Mouse (Mus musculus) heart, embryonic 14.5 days (tissue): ENCODE results near the gene Otof. TPM values are rescaled to one million over a fixed set of nuclear protein-coding genes. Genes with fewer than 3 reads are reported as not detected.

Experiments
- ATAC-seq: fragments of 200-750 bp; cut with Nextera tagmentation; 2 replicates; pipeline ENCODE4 v1.8.0; 2017; ENCODE audit warnings: low read depth, moderate TSS enrichment; ENCODE audit not compliant: insufficient number of reproducible peaks, insufficient read depth, low FRiP score
- H3K27ac ChIP-seq, 2 experiments: fragments of 200-500 bp in 1 of 2; fragments of 300-500 bp in 1 of 2; sonication (generic) in 1 of 2; replicated peaks in 1 of 2; 2 replicates each; pipeline ENCODE4 v1.5.1; 2012 to 2014; ENCODE audit warnings: low read depth in 2 of 2, low read length in 2 of 2, control low read depth in 1 of 2, mild to moderate bottlenecking in 1 of 2, mixed read lengths in 1 of 2; ENCODE audit not compliant: control insufficient read depth in 1 of 2, insufficient read depth in 1 of 2
- H3K27me3 ChIP-seq: fragments of 300-500 bp; sonication (generic); 2 replicates; pipeline ENCODE4 v1.6.1; 2014; ENCODE audit warnings: mild to moderate bottlenecking, low read length, control low read depth; ENCODE audit not compliant: control insufficient read depth, insufficient read depth
- H3K36me3 ChIP-seq: fragments of 300-500 bp; sonication (generic); 2 replicates; pipeline ENCODE4 v1.6.1; 2014; ENCODE audit warnings: mild to moderate bottlenecking, control low read depth, low read length, mixed read lengths; ENCODE audit not compliant: control insufficient read depth, insufficient read depth
- H3K4me1 ChIP-seq, 2 experiments: fragments of 200-500 bp in 1 of 2; fragments of 300-500 bp in 1 of 2; sonication (generic) in 1 of 2; 2 replicates each; pipeline ENCODE4 v1.6.1; 2012 to 2014; ENCODE audit warnings: low read length in 2 of 2, control low read depth in 1 of 2, mixed read lengths in 1 of 2; ENCODE audit not compliant: control insufficient read depth in 2 of 2, insufficient read depth in 2 of 2
- H3K4me2 ChIP-seq: fragments of 300-500 bp; sonication (generic); 2 replicates; pipeline ENCODE4 v1.6.1; 2014; ENCODE audit warnings: mild to moderate bottlenecking, low read length
- H3K4me3 ChIP-seq, 2 experiments: fragments of 200-500 bp in 1 of 2; fragments of 300-500 bp in 1 of 2; sonication (generic) in 1 of 2; 2 replicates each; pipeline ENCODE4 v1.5.1; 2012 to 2014; ENCODE audit warnings: low read length in 2 of 2, mild to moderate bottlenecking in 2 of 2, control low read depth in 1 of 2, low read depth in 1 of 2, moderate library complexity in 1 of 2; ENCODE audit not compliant: control insufficient read depth in 1 of 2, insufficient read depth in 1 of 2
- H3K9ac ChIP-seq: fragments of 300-500 bp; sonication (generic); 2 replicates; pipeline ENCODE4 v1.6.1; 2014; ENCODE audit warnings: mild to moderate bottlenecking, low read length
- H3K9me3 ChIP-seq: fragments of 300-500 bp; sonication (generic); 2 replicates; pipeline ENCODE4 v1.6.1; 2016; ENCODE audit warnings: low read length, control low read depth; ENCODE audit not compliant: control insufficient read depth
- WGBS: fragments of 180-500 bp; shearing (Covaris S2); extraction: QIAGEN DNeasy Blood & Tissue Kit; methylation state at CpG from one replicate; pipeline ENCODE4 v1.1.7; 2014; 5-methylcytosine and 5-hydroxymethylcytosine counted together
- polyA plus RNA-seq: library from polyadenylated mRNA; unstranded; fragments of >200 nt; fragmentation: Nextera tagmentation; extraction: Ambion mirVana; gene quantifications from 2 replicates; pipeline ENCODE4 v1.2.1, GENCODE M21; 2014

The Otof gene
- polyA plus RNA-seq, 1 experiment from 2014 or later, result 0.19 TPM

DNA sequence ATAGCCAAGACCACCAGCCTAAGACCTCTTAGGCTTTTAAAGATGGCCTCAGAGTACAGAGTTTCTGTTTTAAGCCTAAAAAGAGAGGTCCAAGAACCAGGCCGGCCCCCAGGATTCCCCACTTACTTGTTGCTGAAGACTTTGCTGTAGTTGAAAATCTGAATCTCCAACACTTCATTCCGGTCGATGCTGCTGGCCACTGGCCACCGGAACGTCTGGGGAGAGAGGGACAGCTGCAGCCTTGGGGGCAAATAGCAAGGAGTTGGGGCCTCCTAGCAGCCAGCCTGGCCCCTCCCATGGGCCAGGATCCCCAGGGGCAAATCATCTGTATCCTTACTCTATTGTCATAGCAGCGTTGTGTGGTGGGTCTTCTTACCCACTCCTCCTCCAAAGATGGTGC, 34.3 kb downstream of the Otof start:
- H3K9me3 ChIP-seq, result no peaks in the 10 kb centered on the region
- no peak overlapping the region for H3K4me3 ChIP-seq
- H3K4me2 ChIP-seq, result no peak overlapping the region
- WGBS, result 80% methylated on average over 6 of the region's 6 CpGs
- H3K36me3 ChIP-seq, result no peaks in the 10 kb centered on the region
- ATAC-seq, result no peak
- no peak overlapping the region for H3K9ac ChIP-seq
- H3K27ac ChIP-seq, result no peak overlapping the region
- H3K27me3 ChIP-seq, result no peaks in the 10 kb centered on the region
- peaks cover 0 to 2% of the 10 kb centered on the region in 2 experiments; a peak in 1 of 4 replicates for H3K4me1 ChIP-seq

DNA sequence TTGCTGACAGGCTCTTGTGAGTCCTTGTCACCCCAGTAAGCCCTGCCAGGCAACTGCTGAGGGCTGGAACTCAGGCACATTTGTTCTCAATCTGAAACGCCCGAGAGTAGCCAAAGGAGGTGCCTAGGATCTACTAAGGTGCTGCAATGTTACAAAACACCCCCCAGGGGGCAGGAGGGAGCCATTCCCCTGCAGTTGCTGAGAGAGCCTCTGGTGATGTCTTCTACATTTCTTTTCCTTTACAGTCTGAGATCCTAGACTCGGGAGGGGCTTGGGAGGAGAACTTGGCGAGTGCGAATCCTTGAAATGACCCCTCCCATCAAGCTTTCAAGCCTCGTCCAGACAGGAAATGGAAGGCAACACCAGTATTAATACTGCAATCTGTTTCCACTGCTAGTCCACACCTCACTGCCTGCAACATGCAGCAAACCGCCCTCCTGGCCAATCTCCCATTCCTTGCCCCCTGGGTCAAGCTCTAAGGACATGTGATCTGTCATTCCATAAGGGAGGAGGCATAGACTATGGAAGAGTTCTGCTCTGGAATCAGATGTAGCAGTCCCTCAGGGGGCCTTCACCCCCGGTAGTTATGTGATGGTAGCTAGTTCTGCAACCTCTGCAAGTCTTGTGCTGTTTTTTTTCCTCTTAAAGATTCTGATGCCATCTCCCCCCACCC, 38.0 kb downstream of the Otof start:
- Histone ChIP-seq H3K9me3 (no peaks in the 10 kb centered on the region), H3K4me2 (no peak overlapping the region), H3K27ac (no peak overlapping the region), H3K4me1 (peaks cover 0 to 2% of the 10 kb centered on the region in 2 experiments; a peak in 1 of 4 replicates), H3K4me3 (no peak overlapping the region), H3K36me3 (no peaks in the 10 kb centered on the region), H3K9ac (no peak overlapping the region), H3K27me3 (no peaks in the 10 kb centered on the region; the same call in 1 of the 2 replicates)
- 20% methylated on average over 8 of the region's 8 CpGs for WGBS
- no peak for ATAC-seq

DNA sequence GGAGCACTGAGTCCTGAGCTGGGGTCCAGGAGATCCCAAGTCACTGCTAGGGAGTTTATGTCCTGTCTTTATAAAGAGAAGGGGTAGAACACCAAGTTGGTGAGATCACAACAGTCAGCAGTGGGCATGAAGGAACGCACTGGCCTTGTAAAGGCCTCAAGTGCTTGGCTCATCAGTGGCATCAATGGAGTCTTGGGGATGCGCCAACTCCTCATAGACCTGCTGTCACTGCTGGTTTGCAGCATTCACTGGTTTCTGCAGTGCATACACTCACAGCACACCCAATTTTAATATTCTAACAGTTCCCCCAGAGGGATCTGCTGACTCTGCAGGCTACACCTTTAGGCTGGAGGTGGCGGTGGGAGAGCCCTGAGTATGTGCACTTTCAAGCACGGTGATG, 38.6 kb downstream of the Otof start:
- ATAC-seq, result no peak
- Histone ChIP-seq H3K27me3 (no peaks in the 10 kb centered on the region; the same call in 1 of the 2 replicates), H3K9ac (no peak overlapping the region), H3K4me2 (no peak overlapping the region), H3K36me3 (no peaks in the 10 kb centered on the region), H3K4me1 (peaks cover 0 to 2% of the 10 kb centered on the region in 2 experiments; a peak in 1 of 4 replicates), H3K27ac (no peak overlapping the region), H3K4me3 (no peak overlapping the region), H3K9me3 (no peaks in the 10 kb centered on the region)
- WGBS, result 71% methylated on average over 4 of the region's 4 CpGs

DNA sequence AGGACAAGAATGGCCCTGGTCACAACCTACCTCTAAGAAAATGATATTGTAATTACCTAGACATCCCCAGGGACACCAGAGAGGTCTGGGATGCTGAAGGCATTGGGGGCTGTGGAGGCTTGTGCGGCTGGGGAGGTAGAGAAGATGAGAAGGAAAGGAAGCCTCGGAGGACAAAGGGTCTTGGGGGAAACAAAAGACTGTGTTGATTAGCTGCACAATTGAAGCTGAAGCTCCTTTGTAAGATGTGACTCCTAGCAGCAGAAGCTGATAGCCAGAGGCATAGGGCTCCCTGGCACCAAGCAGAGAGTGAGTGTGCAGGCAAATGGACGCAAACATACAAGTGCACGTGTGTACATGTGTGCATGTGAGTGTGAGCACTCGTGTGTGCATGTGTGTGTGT, 45.1 kb downstream of the Otof start:
- Histone ChIP-seq H3K36me3 (no peaks in the 10 kb centered on the region), H3K4me1 (0 out of 4 replicates have a peak, but pooled peaks cover 0 to 3% of the 10 kb centered on the region in 2 experiments), H3K9ac (no peak overlapping the region), H3K4me2 (no peak overlapping the region), H3K27ac (no peak overlapping the region), H3K9me3 (no peaks in the 10 kb centered on the region), H3K27me3 (no peaks in the 10 kb centered on the region; the same call in 1 of the 2 replicates), H3K4me3 (no peak overlapping the region)
- ATAC-seq, result no peak
- 68% methylated on average over 5 of the region's 5 CpGs for WGBS

DNA sequence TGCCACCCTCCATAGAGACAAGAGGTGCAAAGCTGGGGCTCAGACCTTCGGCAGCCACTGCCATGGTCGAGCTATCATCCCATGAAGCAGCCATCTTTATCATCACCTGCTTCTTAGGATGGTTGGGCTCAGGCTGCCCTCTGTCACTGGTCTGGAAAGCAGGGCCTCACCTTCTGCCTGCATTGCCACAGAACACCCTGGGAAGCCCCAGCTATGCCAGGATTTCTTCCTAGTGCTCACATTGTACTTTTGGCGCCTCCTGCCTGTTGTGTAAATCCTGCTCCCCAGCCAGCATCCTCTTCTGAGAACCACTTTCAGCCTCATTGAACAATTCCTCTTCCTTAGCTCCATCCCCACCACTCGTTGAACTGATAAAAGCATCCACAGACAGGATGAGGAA, 45.9 kb downstream of the Otof start:
- H3K9ac ChIP-seq, result no peak overlapping the region
- no peaks in the 10 kb centered on the region for H3K9me3 ChIP-seq
- ATAC-seq, result no peak
- no peak overlapping the region for H3K4me3 ChIP-seq
- H3K36me3 ChIP-seq, result no peaks in the 10 kb centered on the region
- WGBS, result 65% methylated on average over 4 of the region's 4 CpGs
- no peak overlapping the region for H3K27ac ChIP-seq
- 0 out of 4 replicates have a peak, but pooled peaks cover 0 to 3% of the 10 kb centered on the region in 2 experiments for H3K4me1 ChIP-seq
- no peaks in the 10 kb centered on the region; the same call in 1 of the 2 replicates for H3K27me3 ChIP-seq
- no peak overlapping the region for H3K4me2 ChIP-seq

DNA sequence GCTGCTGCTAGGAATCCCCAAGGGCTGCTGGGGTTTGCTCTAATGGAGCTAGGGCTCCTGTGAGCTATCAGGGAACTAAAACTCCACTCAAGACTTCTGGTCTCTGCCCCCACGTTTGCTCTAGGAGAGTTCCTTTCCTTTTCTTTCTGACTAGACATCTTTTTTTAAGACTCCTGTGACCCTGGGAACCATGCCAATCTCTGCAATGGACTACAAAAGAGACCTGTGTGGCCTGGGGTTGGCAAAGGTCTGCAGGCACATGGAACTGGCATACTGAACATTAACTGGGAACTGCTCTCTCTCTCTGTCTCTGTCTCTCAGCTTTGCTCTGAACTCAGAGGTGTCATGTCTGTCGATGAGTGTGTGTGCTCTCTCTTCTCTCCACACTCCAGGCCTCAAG, 46.4 kb downstream of the Otof start:
- Histone ChIP-seq H3K4me2 (no peak overlapping the region), H3K27me3 (no peaks in the 10 kb centered on the region; the same call in 1 of the 2 replicates), H3K36me3 (no peaks in the 10 kb centered on the region), H3K4me3 (no peak overlapping the region), H3K27ac (no peak overlapping the region), H3K9me3 (no peaks in the 10 kb centered on the region), H3K9ac (no peak overlapping the region), H3K4me1 (0 out of 4 replicates have a peak, but pooled peaks cover 0 to 3% of the 10 kb centered on the region in 2 experiments)
- no peak for ATAC-seq
- 42% methylated on average over 2 of the region's 2 CpGs for WGBS

DNA sequence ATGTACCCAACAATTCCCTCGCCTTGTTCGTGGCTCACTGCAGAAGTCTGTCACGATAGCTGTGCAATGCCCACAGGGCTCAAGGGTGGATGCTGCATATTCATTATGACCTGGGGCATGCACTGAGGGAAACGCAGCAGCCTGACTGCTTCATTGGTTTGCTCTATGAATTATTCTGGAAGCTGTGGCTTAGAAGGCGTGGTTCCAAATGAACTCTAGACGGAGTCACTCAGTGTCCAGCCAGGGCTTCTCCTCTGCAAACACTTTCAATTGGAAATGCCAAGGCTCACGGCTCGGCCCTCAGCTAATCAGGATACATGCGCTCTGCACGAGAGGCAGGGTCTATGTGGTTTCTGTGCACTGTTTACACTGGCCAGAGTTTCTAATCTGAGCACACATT, 50.2 kb downstream of the Otof start:
- peaks cover 0 to 3% of the 10 kb centered on the region in 2 experiments; a peak in 1 of 4 replicates for H3K4me1 ChIP-seq
- no peak overlapping the region for H3K9ac ChIP-seq
- WGBS, result 68% methylated on average over 10 of the region's 10 CpGs
- no peaks in the 10 kb centered on the region for H3K9me3 ChIP-seq
- H3K27me3 ChIP-seq, result no peaks in the 10 kb centered on the region
- no peak for ATAC-seq
- no peak overlapping the region for H3K27ac ChIP-seq
- H3K4me3 ChIP-seq, result no peak overlapping the region
- H3K4me2 ChIP-seq, result no peak overlapping the region
- no peaks in the 10 kb centered on the region for H3K36me3 ChIP-seq

DNA sequence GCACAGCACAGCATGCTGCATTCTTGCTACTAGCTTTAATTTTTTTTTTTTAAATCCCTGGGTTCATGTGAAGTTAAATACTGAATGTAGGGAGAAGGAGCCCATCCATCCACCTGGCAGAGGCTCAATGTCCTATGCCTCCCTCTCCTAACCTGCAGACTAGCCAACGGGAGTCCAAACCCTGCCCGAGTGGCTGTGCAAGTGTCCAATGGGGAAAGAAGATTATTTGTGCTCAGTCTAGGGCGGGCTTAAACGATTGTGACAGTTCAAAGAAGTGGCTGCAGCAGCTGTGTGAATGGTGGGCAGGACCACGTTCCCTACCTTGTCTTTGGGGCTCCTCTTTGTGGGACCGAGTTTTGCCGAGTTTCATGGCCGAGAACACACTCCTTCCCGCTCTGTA, 54.9 kb downstream of the Otof start:
- H3K4me2 ChIP-seq, result peak overlapping the region; percentile 41
- no peaks in the 10 kb centered on the region for H3K27me3 ChIP-seq
- no peak for ATAC-seq
- no peak overlapping the region for H3K27ac ChIP-seq
- no peak overlapping the region for H3K4me3 ChIP-seq
- 14% methylated on average over 9 of the region's 9 CpGs for WGBS
- no peaks in the 10 kb centered on the region for H3K36me3 ChIP-seq
- H3K9ac ChIP-seq, result no peak overlapping the region
- H3K9me3 ChIP-seq, result no peaks in the 10 kb centered on the region
- peaks cover 0 to 3% of the 10 kb centered on the region in 2 experiments; a peak in 1 of 4 replicates for H3K4me1 ChIP-seq
